Mouse (Mus musculus) brain, embryonic 14.5 days (tissue): Measurements from ENCODE around the gene Ep300.

Source experiments
- CTCF ChIP-seq: fragments of 200-500 bp; IDR thresholded peaks from 2 replicates; pipeline ENCODE4 v1.5.1; 2012; ENCODE audit warnings: inconsistent platforms, mild to moderate bottlenecking, moderate library complexity, borderline replicate concordance; ENCODE audit not compliant: insufficient read depth, insufficient read length; ENCODE audit errors: extremely low read depth
- POLR2A ChIP-seq: fragments of 200-500 bp; IDR thresholded peaks from 2 replicates; pipeline ENCODE4 v1.6.1; 2012; ENCODE audit warnings: mild to moderate bottlenecking, inconsistent platforms, borderline replicate concordance; ENCODE audit not compliant: poor library complexity, insufficient read depth, insufficient read length, severe bottlenecking; ENCODE audit errors: extremely low read depth

DNA sequence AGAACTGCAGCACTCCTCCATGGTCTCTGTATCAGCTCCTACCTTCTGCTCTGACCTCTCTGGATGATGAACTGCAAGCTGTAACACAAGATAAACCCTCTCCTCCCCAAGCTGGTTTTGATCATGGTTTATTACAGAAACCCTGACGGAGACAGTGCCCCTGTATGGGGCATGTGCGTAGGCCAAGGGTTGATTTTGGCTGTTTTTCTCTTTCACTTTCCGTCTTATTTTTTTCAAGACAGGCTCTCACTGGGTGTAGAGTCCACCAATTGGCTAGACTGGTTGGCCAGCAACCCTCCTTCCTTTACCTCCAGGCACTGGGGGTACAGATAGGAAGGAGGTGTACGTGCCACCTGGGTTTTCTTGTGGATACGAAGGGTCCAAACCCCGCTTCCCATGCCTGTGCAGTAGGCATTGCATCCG lies 7.4 kb upstream of the Ep300 start:
- TF ChIP-seq CTCF = no peak
- TF ChIP-seq POLR2A = no peak
